Mouse (Mus musculus) adrenal gland, adult 8-10 months (tissue): ENCODE data around the gene Ndufaf2. TPM values are rescaled to one million over a fixed set of nuclear protein-coding genes. Genes with fewer than 3 reads are reported as not detected.

Experiments used
- DNase-seq: peaks from one replicate; pipeline ENCODE4 v3.0.0; 2022
- total RNA-seq, 4 experiments: library from RNA; stranded (reverse); gene quantifications; 2 replicates each; pipeline ENCODE4 v1.2.4; 2022

Gene Ndufaf2
- total RNA-seq, 4 experiments from 2014 or later, result 13.9 to 27.0 (median 20.9) TPM

DNA sequence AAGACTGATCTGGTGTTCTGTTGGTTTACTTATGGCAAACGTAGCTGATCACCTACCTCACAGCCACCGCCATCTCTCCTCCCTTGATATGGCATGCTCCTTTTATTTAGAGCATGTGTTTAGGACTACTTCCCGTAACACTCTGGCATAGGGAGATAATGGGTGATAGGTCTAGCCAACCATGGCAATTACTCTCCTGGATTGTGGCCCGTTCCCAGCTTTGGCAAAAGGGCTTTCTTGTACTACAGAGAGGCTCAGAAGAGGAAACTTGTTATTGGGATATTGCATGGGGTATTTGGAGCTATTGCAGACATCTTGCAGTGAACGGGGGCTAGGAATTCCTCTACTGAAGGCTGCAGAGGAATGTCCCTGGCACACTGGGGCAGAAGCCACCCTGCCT lies 197.9 kb downstream of the Ndufaf2 start:
- DNase-seq, result no peak

GRCm38 (mm10) chr13:107959891-107960290 lies 198.5 kb downstream of the Ndufaf2 start:
- no peak for DNase-seq

DNA sequence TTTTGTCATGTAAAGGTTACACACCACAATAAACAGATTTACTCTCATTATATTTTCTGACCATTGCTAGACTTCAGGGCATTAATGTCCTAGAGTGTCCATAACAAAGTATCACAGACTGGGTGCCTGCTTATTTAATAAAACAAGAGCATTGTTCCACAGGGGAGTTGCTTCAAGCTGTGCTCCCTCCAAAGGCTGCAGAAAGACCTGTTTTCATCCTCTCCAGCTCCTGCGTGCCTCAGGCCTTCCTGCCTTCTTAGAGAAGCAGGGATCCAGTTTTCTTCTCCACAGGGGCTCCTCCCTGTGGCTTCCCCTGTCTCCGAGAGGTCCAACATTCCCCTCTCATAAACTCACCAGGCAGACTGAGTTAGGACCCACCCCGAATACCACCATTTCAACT lies 202.2 kb downstream of the Ndufaf2 start:
- no peak for DNase-seq

GRCm38 (mm10) chr13:107955327-107956110 lies 202.9 kb downstream of the Ndufaf2 start:
- DNase-seq, result no peak

- no peak for DNase-seq
Observed at GRCm38 (mm10) chr13:107954445-107955261, 203.8 kb downstream of the Ndufaf2 start.

DNA sequence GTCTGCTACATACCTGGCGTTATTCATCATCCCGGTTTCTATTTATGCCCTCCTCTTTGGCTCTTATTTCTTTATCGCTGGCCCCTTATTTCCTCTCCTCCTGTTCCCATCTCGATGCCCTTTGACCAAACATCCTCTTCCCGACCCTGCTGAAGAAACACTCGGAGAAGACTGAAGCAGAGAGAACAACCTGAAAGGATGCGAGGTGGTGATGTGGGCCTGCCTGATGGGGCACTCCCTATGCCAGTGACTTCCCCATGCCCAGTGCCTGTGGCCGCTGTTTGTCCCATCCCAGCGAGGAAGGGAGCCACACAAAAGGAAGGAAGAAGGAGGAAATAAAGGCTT lies 204.4 kb downstream of the Ndufaf2 start:
- no peak for DNase-seq

Other genes starting within 250 kb of the Ndufaf2 start
- 10 to 100 TPM; 36.5 to 43.5 (median 39.5) TPM for gene Smim15, start 114.2 kb downstream of the Ndufaf2 start, total RNA-seq
- 10 to 100 TPM in 3 of 4 experiments, 1 to 10 TPM in 1; 6.9 to 12.0 (median 11.3) TPM for gene Ercc8, start 108 bp upstream of the Ndufaf2 start, total RNA-seq
- gene Elovl7, start 55.8 kb upstream of the Ndufaf2 start, total RNA-seq, result 1 to 10 TPM; 2.7 to 3.8 (median 3.2) TPM
- gene Depdc1b, start 157.7 kb upstream of the Ndufaf2 start, total RNA-seq, result under 1 TPM in 3 of 4 experiments, not detected in 1; 0.28 to 0.83 (median 0.31) TPM